Mouse (Mus musculus): ENCODE measurements at regions not wholly inside any gene's neighbourhood (a gene's known extent, or its start where the extent isn't known, plus 50 kb on each side); places are given as distances from the start of the nearest gene placed in this dataset.
"Not testable (repeated sequence)": the region's sequence is repeated elsewhere in the genome, so short reads cannot be mapped to it uniquely, and the experiment has no call there.

- Histone ChIP-seq H3K4me1 (replicated peaks; ENCODE audit: control insufficient read depth, insufficient read depth, low read length) (no peaks in the 10 kb centered on the region), H3K27ac (ENCODE audit: low read depth, low read length) (no peak overlapping the region), H3K9ac (ENCODE audit: low read depth, low read length) (no peak overlapping the region), H3K4me3 (ENCODE audit: low read depth, low read length) (no peak overlapping the region), H3K27me3 (replicated peaks; ENCODE audit: control insufficient read depth, insufficient read depth, low read length) (no peaks in the 10 kb centered on the region), H3K4me2 (replicated peaks; ENCODE audit: low read depth) (no peak overlapping the region), H3K9me3 (ENCODE audit: control insufficient read depth) (no peaks in the 10 kb centered on the region), H3K36me3 (ENCODE audit: control insufficient read depth, insufficient read depth) (no peaks in the 10 kb centered on the region)
- no peak for ATAC-seq
- 45% methylated on average over 7 of the region's 7 CpGs for WGBS
- no peak for TF ChIP-seq CTCF (IDR thresholded peaks at IDR 0.05; ENCODE audit: low read depth)
Observed at GRCm38 (mm10) chr8:8852656-8853366, 162.5 kb upstream of the Arglu1 start.

GRCm38 (mm10) chr8:8851271-8851670 lies 160.9 kb upstream of the Arglu1 start:
- Histone ChIP-seq H3K27me3 (replicated peaks; ENCODE audit: control insufficient read depth, insufficient read depth, low read length) (no peaks in the 10 kb centered on the region), H3K9me3 (ENCODE audit: control insufficient read depth) (no peaks in the 10 kb centered on the region), H3K4me3 (ENCODE audit: low read depth, low read length) (no peak overlapping the region), H3K27ac (ENCODE audit: low read depth, low read length) (no peak overlapping the region), H3K4me1 (replicated peaks; ENCODE audit: control insufficient read depth, insufficient read depth, low read length) (no peaks in the 10 kb centered on the region), H3K9ac (ENCODE audit: low read depth, low read length) (no peak overlapping the region), H3K36me3 (ENCODE audit: control insufficient read depth, insufficient read depth) (no peaks in the 10 kb centered on the region), H3K4me2 (replicated peaks; ENCODE audit: low read depth) (no peak overlapping the region)
- 20% methylated on average over 4 of the region's 4 CpGs for WGBS
- no peak for TF ChIP-seq CTCF (IDR thresholded peaks at IDR 0.05; ENCODE audit: low read depth)
- no peak for ATAC-seq

- H3K9ac ChIP-seq (ENCODE audit: low read depth, low read length): no peak overlapping the region
- H3K27me3 ChIP-seq (replicated peaks; ENCODE audit: control insufficient read depth, insufficient read depth, low read length): no peaks in the 10 kb centered on the region
- WGBS: 38% methylated on average over 8 of the region's 8 CpGs
- H3K4me2 ChIP-seq (replicated peaks; ENCODE audit: low read depth): no peak overlapping the region
- TF ChIP-seq CTCF (IDR thresholded peaks at IDR 0.05; ENCODE audit: low read depth): no peak
- H3K4me1 ChIP-seq (replicated peaks; ENCODE audit: control insufficient read depth, insufficient read depth, low read length): no peaks in the 10 kb centered on the region
- no peak overlapping the region for H3K4me3 ChIP-seq (ENCODE audit: low read depth, low read length)
- ATAC-seq: no peak
- H3K27ac ChIP-seq (ENCODE audit: low read depth, low read length): no peak overlapping the region
- H3K9me3 ChIP-seq (ENCODE audit: control insufficient read depth): no peaks in the 10 kb centered on the region
- no peaks in the 10 kb centered on the region for H3K36me3 ChIP-seq (ENCODE audit: control insufficient read depth, insufficient read depth)
Observed at GRCm38 (mm10) chr8:8850766-8851165, 160.4 kb upstream of the Arglu1 start.

GRCm38 (mm10) chr8:8847579-8847978 lies 157.3 kb upstream of the Arglu1 start:
- no peak overlapping the region for H3K4me2 ChIP-seq (replicated peaks; ENCODE audit: low read depth)
- no peak overlapping the region for H3K27ac ChIP-seq (ENCODE audit: low read depth, low read length)
- ATAC-seq: no peak
- no peaks in the 10 kb centered on the region for H3K4me1 ChIP-seq (replicated peaks; ENCODE audit: control insufficient read depth, insufficient read depth, low read length)
- H3K36me3 ChIP-seq (ENCODE audit: control insufficient read depth, insufficient read depth): no peaks in the 10 kb centered on the region
- no peak overlapping the region for H3K4me3 ChIP-seq (ENCODE audit: low read depth, low read length)
- H3K9ac ChIP-seq (ENCODE audit: low read depth, low read length): no peak overlapping the region
- TF ChIP-seq CTCF (IDR thresholded peaks at IDR 0.05; ENCODE audit: low read depth): no peak
- H3K9me3 ChIP-seq (ENCODE audit: control insufficient read depth): no peaks in the 10 kb centered on the region
- no peaks in the 10 kb centered on the region for H3K27me3 ChIP-seq (replicated peaks; ENCODE audit: control insufficient read depth, insufficient read depth, low read length)
- WGBS: 81% methylated on average over 10 of the region's 10 CpGs

GRCm38 (mm10) chr8:8842326-8842725 lies 152.0 kb upstream of the Arglu1 start:
- no peak for ATAC-seq

GRCm38 (mm10) chr8:8836166-8836565 lies 145.8 kb upstream of the Arglu1 start:
- WGBS: 84% methylated on average over 11 of the region's 11 CpGs
- not testable (repeated sequence) for H3K4me3 ChIP-seq (ENCODE audit: low read depth, low read length); H3K9ac ChIP-seq (ENCODE audit: low read depth, low read length); H3K9me3 ChIP-seq (ENCODE audit: control insufficient read depth); H3K4me1 ChIP-seq (replicated peaks; ENCODE audit: control insufficient read depth, insufficient read depth, low read length); ATAC-seq; H3K27ac ChIP-seq (ENCODE audit: low read depth, low read length); H3K36me3 ChIP-seq (ENCODE audit: control insufficient read depth, insufficient read depth); H3K27me3 ChIP-seq (replicated peaks; ENCODE audit: control insufficient read depth, insufficient read depth, low read length); H3K4me2 ChIP-seq (replicated peaks; ENCODE audit: low read depth)

More at GRCm38 (mm10) chr8:8842326-8842725, 152.0 kb upstream of the Arglu1 start:
- H3K27ac ChIP-seq (ENCODE audit: low read depth, low read length): no peak overlapping the region
- H3K36me3 ChIP-seq (ENCODE audit: control insufficient read depth, insufficient read depth): no peaks in the 10 kb centered on the region
- 63% methylated on average over 2 of the region's 2 CpGs for WGBS
- no peak overlapping the region for H3K9ac ChIP-seq (ENCODE audit: low read depth, low read length)
- H3K9me3 ChIP-seq (ENCODE audit: control insufficient read depth): no peaks in the 10 kb centered on the region
- H3K4me3 ChIP-seq (ENCODE audit: low read depth, low read length): no peak overlapping the region
- no peak for TF ChIP-seq CTCF (IDR thresholded peaks at IDR 0.05; ENCODE audit: low read depth)
- no peak overlapping the region for H3K4me2 ChIP-seq (replicated peaks; ENCODE audit: low read depth)
- H3K4me1 ChIP-seq (replicated peaks; ENCODE audit: control insufficient read depth, insufficient read depth, low read length): no peaks in the 10 kb centered on the region
- H3K27me3 ChIP-seq (replicated peaks; ENCODE audit: control insufficient read depth, insufficient read depth, low read length): no peaks in the 10 kb centered on the region

GRCm38 (mm10) chr8:8831306-8831705 lies 141.0 kb upstream of the Arglu1 start:
- H3K27me3 ChIP-seq (replicated peaks; ENCODE audit: control insufficient read depth, insufficient read depth, low read length): no peaks in the 10 kb centered on the region
- no peak for ATAC-seq
- no peak overlapping the region for H3K9ac ChIP-seq (ENCODE audit: low read depth, low read length)
- 0 out of 2 replicates have a peak, but pooled peaks have one; percentile 7 for TF ChIP-seq CTCF (IDR thresholded peaks at IDR 0.05; ENCODE audit: low read depth)
- no peaks in the 10 kb centered on the region for H3K9me3 ChIP-seq (ENCODE audit: control insufficient read depth)
- H3K4me1 ChIP-seq (replicated peaks; ENCODE audit: control insufficient read depth, insufficient read depth, low read length): no peaks in the 10 kb centered on the region
- no peak overlapping the region for H3K4me3 ChIP-seq (ENCODE audit: low read depth, low read length)
- H3K27ac ChIP-seq (ENCODE audit: low read depth, low read length): no peak overlapping the region
- H3K4me2 ChIP-seq (replicated peaks; ENCODE audit: low read depth): no peak overlapping the region
- WGBS: 82% methylated on average over 6 of the region's 6 CpGs
- H3K36me3 ChIP-seq (ENCODE audit: control insufficient read depth, insufficient read depth): no peaks in the 10 kb centered on the region
